Mouse (Mus musculus) CH12.LX (cell line): ENCODE measurements around the gene Zfp282.

Experiments used
- HCFC1 ChIP-seq: IDR thresholded peaks from 2 replicates; pipeline ENCODE4 v1.6.1; 2012; ENCODE audit warnings: low read depth, mild to moderate bottlenecking, inconsistent platforms, low read length, improper control_type of control experiment
- KAT2A ChIP-seq: IDR thresholded peaks from 2 replicates; pipeline ENCODE4 v1.6.1; 2012; ENCODE audit warnings: low read length, improper control_type of control experiment, inconsistent platforms; ENCODE audit not compliant: insufficient replicate concordance
- MAX ChIP-seq: IDR thresholded peaks from 2 replicates; pipeline ENCODE4 v1.6.1; 2011; ENCODE audit warnings: low read length, improper control_type of control experiment
- MEF2A ChIP-seq: IDR thresholded peaks from 2 replicates; pipeline ENCODE4 v1.6.1; 2014; ENCODE audit warnings: low read depth, mild to moderate bottlenecking, inconsistent platforms, low read length, improper control_type of control experiment, borderline replicate concordance
- SMC3 ChIP-seq: IDR thresholded peaks from 2 replicates; pipeline ENCODE4 v1.6.1; 2011; ENCODE audit warnings: low read depth, low read length, improper control_type of control experiment
- ZMIZ1 ChIP-seq: IDR thresholded peaks from 2 replicates; pipeline ENCODE4 v1.6.1; 2012; ENCODE audit warnings: low read depth, mild to moderate bottlenecking, inconsistent platforms, low read length, improper control_type of control experiment
- ZNF384 ChIP-seq: IDR thresholded peaks from 2 replicates; pipeline ENCODE4 v1.6.1; 2012; ENCODE audit warnings: low read depth, low read length, improper control_type of control experiment, inconsistent platforms

GRCm38 (mm10) chr6:47841831-47842230 lies 35.2 kb upstream of the Zfp282 start:
- no peak for TF ChIP-seq MAX
- no peak for TF ChIP-seq SMC3
- no peak for TF ChIP-seq MEF2A
- no peak for TF ChIP-seq HCFC1
- TF ChIP-seq KAT2A = no peak
- TF ChIP-seq ZMIZ1 = no peak
- no peak for TF ChIP-seq ZNF384
